Comparison of ENCODE assay signal across 17 mouse cellular contexts in the genomic region with DNA sequence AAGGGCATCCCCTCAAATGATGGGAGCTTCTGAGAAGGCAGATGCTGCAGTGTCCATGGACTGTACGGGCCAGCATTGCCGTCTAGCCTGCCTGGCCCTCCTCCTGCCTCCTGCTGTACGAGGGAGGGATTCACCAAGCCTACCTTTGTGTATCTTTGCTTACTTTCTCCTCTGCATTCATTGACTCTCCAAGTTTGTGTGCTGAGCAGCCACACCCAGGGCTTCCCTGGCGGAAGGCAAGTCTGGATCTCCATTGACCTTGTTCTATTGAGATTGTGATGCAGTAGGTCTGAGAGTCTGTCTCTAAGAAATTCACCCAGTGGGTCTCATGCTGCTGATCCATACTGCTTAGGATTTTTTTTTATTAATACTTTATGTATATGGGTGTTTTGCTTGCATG.
"Had no signal": no experiment of that assay in that cellular context is flagged by ENCODE, and none has a peak within 500 bp of the region (broad histone marks: within the 10 kb centered on the region; RNA-seq: fewer than 3 reads in every experiment).

No protein-coding gene starts in this region.

- H3K9me3 ChIP-seq: limb, embryonic 15.5 days; liver, embryonic 12.5 days; megakaryocyte, embryonic 14.5 days; midbrain, embryonic 13.5 days; neural tube, embryonic 15.5 days; stomach, embryonic 15.5 days had no signal

- DNase-seq: kidney, adult 18-20 months; kidney, postnatal 10 days; kidney, postnatal 4 days; lung, embryonic 14.5 days; lung, postnatal 10 days; lung, postnatal 4 days; right cerebral cortex, postnatal 4 days; spleen, adult 18-20 months; thymus, postnatal 36 days had no signal

- H3K9ac ChIP-seq: limb, embryonic 15.5 days; liver, embryonic 12.5 days; lung, embryonic 14.5 days; midbrain, embryonic 13.5 days; neural tube, embryonic 15.5 days; stomach, embryonic 15.5 days had no signal

- H3K4me1 ChIP-seq: liver, embryonic 12.5 days; megakaryocyte, embryonic 14.5 days had no signal

- H3K4me2 ChIP-seq: limb, embryonic 15.5 days; liver, embryonic 12.5 days; lung, embryonic 14.5 days; midbrain, embryonic 13.5 days; neural tube, embryonic 15.5 days; stomach, embryonic 15.5 days had no signal

- H3K27ac ChIP-seq: left cerebral cortex, adult 2 months; limb, embryonic 15.5 days; liver, embryonic 12.5 days; midbrain, embryonic 13.5 days; neural tube, embryonic 15.5 days; stomach, embryonic 15.5 days had no signal

- H3K4me3 ChIP-seq: left cerebral cortex, adult 2 months; limb, embryonic 15.5 days; liver, embryonic 12.5 days; megakaryocyte, embryonic 14.5 days; midbrain, embryonic 13.5 days; myocyte; neural tube, embryonic 15.5 days; stomach, embryonic 15.5 days had no signal

- H3K27me3 ChIP-seq: limb, embryonic 15.5 days; liver, embryonic 12.5 days; midbrain, embryonic 13.5 days; neural tube, embryonic 15.5 days; stomach, embryonic 15.5 days had no signal

- ATAC-seq: liver, embryonic 12.5 days; midbrain, embryonic 13.5 days had no signal
